Mouse (Mus musculus) Patski (cell line): ENCODE measurements at regions not wholly inside any gene's neighbourhood (a gene's known extent, or its start where the extent isn't known, plus 50 kb on each side); places are given as distances from the start of the nearest gene placed in this dataset.
A peak's percentile ranks its signal among the peaks of the same experiment; 100 is the strongest.

ENCODE experiments used
- ATAC-seq: fragments of 100-300 bp; one replicate; pipeline ENCODE4 v1.8.0; 2021
- CTCF ChIA-PET: fragments of 350-600 bp; sonication (Branson Sonifier 250); formaldehyde crosslinking; loops from one replicate; lab custom pipeline; 2022; ENCODE audit warnings: inconsistent platforms; lab: Charles Lee
- POLR2A ChIA-PET: fragments of 350-600 bp; sonication (Branson Sonifier 250); formaldehyde crosslinking; loops from one replicate; lab custom pipeline; 2022; ENCODE audit warnings: antibody characterized with exemption, inconsistent platforms; lab: Charles Lee
- DNase-seq: peaks from one replicate; pipeline ENCODE4 v3.0.0-alpha.2; 2011; ENCODE audit warnings: low read depth, low spot score
- H3K27me3 ChIP-seq: fragments of 371-371 bp; one replicate; pipeline ENCODE4 v1.5.1; 2021
- CTCF ChIP-seq: fragments of 100-300 bp; IDR thresholded peaks from one replicate; pipeline ENCODE4 v1.5.1; 2021
- in situ Hi-C: fragments of 300-500 bp; cut with MboI; formaldehyde crosslinking; loops from 3 replicates; pipeline ENCODE4 v1.11.1; 2018; ENCODE audit warnings: low pct_unique_long_range_greater_than_20kb, mixed read lengths

GRCm38 (mm10) chr2:19049877-19050731 is 52.0 kb downstream of the 4930426L09Rik start:
- H3K27me3 ChIP-seq = no peaks in the 10 kb centered on the region
- ChIA-PET POLR2A (no interaction called here), CTCF (no interaction called here)
- DNase-seq (no peak), ATAC-seq (no peak)
- in situ Hi-C loops = no loop called here
- TF ChIP-seq CTCF = no peak

DNA sequence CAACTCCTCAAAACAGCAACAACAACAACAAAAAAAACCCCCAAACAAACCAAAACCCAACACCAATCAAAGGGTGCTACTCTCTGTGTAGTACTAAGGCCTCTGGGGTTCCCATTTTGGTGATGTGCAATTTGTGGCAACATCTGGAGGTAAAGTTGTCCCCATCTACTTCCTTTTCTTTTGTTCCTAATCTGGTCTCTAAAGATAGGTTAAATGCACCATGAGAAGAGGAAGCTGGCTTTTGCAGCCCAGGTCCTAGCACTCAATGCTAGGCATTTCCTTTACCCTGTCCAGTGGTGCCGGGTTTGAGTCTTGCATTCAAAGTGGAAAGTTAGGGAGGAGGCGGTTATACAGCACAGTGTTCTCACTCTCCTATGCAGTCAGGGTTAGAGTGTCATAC is 57.4 kb downstream of the 4930426L09Rik start:
- no peak for DNase-seq
- TF ChIP-seq CTCF = no peak
- in situ Hi-C loops = no loop called here
- H3K27me3 ChIP-seq = no peaks in the 10 kb centered on the region
- no peak for ATAC-seq
- ChIA-PET CTCF (no interaction called here), POLR2A (interaction anchor here (0.7 kb wide), 2 partner anchors 111 to 720 kb away, joined by 3 read pairs; no protein-coding TSS in a partner anchor)

DNA sequence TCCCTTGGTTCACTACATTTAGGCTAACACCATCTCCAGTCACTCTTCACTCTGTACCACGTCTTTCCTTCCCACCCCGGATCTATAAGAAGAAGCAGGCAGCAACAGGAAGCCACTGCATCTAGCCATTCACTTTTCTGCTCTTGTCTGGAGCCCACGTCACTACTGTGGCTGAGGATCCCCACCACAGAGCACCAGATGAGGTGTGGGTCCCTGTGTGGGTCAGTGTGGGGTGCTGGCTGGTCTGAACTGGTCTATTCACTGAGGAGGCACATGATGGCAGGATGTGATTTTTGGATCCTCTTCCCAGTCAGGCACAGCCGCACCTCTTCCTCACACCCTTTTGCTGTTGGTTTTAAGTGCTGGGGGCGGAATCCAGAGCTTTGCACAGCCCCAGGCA is 59.7 kb downstream of the 4930426L09Rik start:
- ChIA-PET POLR2A (no interaction called here), CTCF (no interaction called here)
- DNase-seq (no peak), ATAC-seq (no peak)
- in situ Hi-C loops = no loop called here
- no peak for TF ChIP-seq CTCF
- no peaks in the 10 kb centered on the region for H3K27me3 ChIP-seq

DNA sequence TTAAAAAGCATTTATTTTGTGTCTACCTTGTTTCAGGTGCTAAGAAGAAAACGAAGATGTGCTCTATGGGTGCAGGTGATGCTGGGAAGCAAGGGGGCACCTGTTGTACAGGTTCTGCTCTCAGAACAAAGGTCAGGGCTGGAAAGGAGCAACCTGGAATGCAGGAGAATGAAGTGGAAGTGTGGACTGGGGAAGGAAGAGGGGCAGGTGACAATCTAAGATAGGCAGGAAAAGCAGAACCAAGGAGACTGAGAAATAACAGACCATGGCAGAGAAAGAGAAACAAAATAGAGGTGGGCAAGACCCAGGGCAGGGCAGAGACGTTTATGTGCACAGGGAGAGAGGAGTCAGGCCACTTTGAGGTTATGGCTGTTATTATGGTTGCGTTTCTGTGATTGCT is 60.6 kb downstream of the 4930426L09Rik start:
- ChIA-PET POLR2A (no interaction called here), CTCF (interaction anchor here (1.2 kb wide), 1 partner anchor 12 kb away, joined by 3 read pairs; no protein-coding TSS in a partner anchor)
- no peak for TF ChIP-seq CTCF
- no peak for DNase-seq
- H3K27me3 ChIP-seq = no peaks in the 10 kb centered on the region
- no peak for ATAC-seq
- in situ Hi-C loops = no loop called here

DNA sequence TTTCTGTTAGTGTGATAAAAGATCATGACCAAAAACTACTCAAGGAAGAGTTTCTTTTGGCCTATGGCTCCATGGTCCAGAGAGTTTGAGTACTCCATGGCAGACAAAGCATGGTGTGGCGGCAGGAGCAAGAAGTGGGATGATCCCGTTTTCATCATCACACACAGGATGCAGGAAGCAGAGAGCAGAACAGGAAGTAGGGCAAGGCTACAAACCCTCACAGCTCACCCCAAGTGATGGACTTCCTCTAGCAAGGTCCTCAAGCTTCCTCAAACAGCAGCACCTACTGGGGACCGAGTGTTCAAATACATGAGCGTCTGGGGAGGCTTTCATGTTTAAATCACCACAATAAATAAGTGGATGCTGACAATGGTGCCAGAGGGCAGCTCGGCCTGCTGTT is 61.1 kb downstream of the 4930426L09Rik start:
- DNase-seq (no peak), ATAC-seq (no peak)
- POLR2A ChIA-PET = no interaction called here
- no peak for TF ChIP-seq CTCF
- in situ Hi-C loops = no loop called here
- no peaks in the 10 kb centered on the region for H3K27me3 ChIP-seq
- CTCF ChIA-PET = interaction anchor here (0.8 to 1.2 kb wide), 2 partner anchors 12 to 187 kb away, joined by 3 read pairs; no protein-coding TSS in a partner anchor

DNA sequence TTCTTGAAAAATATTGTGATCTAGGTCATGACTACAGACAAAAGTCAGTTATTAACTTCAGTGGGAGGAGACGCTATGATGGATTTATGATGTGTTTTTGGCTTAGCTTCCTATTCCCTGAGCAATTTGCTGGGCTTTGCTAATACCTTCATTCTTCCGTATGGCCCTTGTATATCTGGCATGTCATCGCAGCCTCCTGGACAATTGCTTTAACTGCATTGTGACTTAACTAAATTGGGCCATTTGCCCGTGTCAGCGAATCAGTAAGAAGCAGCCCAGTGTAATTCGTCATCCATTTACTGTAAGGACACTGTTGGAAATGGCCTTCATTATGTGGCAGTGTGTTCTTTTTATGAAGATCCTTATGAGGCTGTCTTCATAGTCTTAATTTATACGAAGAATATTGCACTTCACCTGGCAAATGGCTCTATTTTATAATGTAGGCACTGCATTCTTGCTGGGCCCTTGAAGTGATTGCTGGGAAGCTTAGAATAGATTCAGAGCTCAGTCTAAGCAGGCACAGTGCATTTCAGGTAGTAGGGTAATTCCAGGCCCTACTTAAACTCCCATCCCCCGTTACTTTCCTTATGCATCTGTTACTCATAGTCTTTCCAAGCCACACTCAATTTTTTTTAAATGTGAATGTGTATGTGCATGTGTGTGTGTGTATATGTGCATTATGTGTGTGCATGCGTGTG is 62.2 kb downstream of the 4930426L09Rik start:
- DNase-seq (no peak), ATAC-seq (no peak)
- ChIA-PET POLR2A (no interaction called here), CTCF (interaction anchor here (0.8 kb wide), 1 partner anchor 188 kb away, joined by 3 read pairs; no protein-coding TSS in a partner anchor)
- peak; percentile 22 for TF ChIP-seq CTCF
- in situ Hi-C loops = no loop called here
- no peaks in the 10 kb centered on the region for H3K27me3 ChIP-seq

DNA sequence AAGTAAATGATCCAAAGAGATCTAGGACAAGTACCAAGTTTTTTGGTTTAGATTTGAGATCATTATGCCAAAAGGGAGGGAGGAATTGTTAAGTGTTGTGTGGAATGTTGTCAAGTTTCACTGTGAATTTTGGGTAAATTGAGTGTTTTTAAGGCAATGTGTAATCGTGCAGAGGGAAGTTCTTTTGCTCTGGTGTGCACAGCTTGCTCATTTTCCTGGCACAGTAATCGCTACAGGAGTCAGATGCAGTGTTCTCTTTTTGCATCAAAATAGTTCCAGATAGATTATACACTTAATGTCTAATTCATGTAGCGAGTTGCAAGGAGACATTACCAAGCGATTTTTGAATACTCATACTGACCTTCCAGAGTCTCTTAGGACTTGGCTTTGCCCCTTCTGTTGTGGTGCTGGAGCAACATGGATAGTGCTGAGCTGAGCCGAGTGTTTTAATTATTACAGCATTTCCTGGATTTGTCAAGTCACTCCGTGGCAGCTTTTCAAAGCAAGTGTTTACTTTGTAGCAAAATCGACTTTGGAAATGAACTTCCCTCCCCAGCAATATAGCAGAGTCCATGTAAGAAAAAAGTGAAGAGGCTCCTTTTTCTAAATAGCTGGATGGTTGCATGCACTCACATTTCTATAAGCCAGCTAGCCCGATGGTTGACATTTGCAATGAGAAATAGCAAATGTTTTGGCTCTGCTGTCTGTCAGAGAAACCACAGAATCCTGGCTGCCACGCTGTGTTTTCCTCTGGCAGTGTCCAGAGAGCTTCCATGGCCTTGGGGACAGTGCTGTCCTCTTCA is 66.6 kb downstream of the 4930426L09Rik start:
- DNase-seq (no peak), ATAC-seq (no peak)
- in situ Hi-C loops = no loop called here
- TF ChIP-seq CTCF = no peak
- POLR2A ChIA-PET = no interaction called here
- no peaks in the 10 kb centered on the region for H3K27me3 ChIP-seq
- CTCF ChIA-PET = no interaction called here

DNA sequence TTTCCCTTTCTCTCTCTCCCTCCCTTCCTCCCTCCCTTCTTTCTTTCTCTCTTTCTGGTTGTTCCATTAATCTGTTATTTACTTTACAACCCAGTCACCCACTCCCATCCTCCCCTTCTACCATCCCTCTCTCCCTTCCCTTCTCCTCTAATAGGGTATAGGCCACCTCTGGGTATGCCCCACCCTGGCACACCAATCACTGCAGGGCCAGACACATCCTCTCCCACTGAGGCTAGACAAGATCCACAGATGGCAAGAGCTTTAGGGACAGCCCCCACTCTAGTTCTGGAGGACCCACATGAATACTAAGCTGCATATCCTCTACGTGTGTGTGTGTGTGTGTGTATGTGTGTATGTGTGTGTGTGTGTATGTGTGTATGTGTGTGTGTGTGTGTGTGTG is 67.4 kb downstream of the 4930426L09Rik start:
- DNase-seq (no peak), ATAC-seq (no peak)
- POLR2A ChIA-PET = no interaction called here
- H3K27me3 ChIP-seq = no peaks in the 10 kb centered on the region
- in situ Hi-C loops = no loop called here
- CTCF ChIA-PET = no interaction called here
- no peak for TF ChIP-seq CTCF

DNA sequence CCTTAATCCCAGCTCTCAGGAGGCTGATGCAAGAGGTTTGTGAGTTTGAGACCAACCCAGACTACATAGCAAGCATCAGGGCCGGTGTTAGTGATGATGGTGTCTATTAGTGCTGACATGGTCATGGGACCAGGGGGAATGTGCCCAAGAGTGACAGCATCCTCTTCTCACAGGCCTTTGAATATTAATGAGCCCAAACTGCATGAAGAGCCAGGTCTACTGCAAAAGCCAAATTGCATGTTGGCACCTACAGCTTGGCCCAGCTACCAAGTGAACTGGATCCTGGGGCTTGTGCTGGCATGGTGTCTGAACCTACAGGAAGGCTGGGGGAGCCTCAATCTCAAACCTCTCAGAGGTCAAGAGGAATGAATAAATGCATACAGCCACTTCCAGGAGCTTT is 70.0 kb downstream of the 4930426L09Rik start:
- no peak for ATAC-seq
- TF ChIP-seq CTCF = no peak
- ChIA-PET POLR2A (no interaction called here), CTCF (no interaction called here)
- DNase-seq = no peak
- in situ Hi-C loops = no loop called here
- no peaks in the 10 kb centered on the region for H3K27me3 ChIP-seq

DNA sequence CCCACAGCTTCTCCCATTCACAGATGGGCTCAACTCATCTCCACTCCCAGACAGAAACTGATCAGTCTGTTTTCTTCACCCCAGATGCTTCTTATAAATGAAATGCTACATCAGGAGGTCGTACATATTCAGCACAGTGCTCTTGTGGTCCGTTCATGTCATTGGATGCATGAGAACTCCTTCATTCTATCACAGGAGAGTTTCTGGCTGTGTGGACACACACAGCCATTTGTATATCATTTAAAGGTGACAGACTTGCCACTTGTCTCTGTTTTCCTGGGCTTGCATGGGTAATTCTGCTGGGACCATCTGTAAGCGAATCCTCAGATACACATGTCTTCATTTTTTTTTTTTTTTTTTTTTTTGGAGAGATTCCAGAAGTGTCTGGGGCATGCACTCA is 85.7 kb downstream of the 4930426L09Rik start:
- DNase-seq = no peak
- CTCF ChIA-PET = no interaction called here
- no peak for ATAC-seq
- H3K27me3 ChIP-seq = no peaks in the 10 kb centered on the region
- POLR2A ChIA-PET = no interaction called here
- TF ChIP-seq CTCF = no peak
- in situ Hi-C loops = no loop called here
